15 mouse cellular contexts compared by ENCODE assay signal in the genomic region with DNA sequence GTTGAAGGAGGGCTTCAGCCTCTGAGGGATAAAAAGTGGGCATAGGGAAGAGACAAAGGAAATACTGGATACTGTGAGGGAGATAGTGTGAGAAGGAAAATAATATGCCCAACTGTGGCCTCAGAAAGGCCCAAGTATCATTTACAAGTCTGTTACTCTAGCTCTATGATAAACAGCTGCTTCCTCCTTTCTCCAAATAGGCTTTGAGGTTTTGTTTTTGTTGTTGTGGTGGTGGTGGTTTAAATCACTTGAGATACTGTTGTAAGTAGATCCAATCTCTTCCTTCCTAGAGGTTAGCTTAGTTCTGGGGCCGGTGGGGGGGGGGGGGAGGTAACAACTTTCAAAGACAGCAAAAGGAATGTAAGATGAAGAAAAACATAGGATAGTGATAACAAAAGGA.
"Had no signal": no experiment of that assay in that cellular context is flagged by ENCODE, and none has a peak within 500 bp of the region (broad histone marks: within the 10 kb centered on the region; RNA-seq: fewer than 3 reads in every experiment).

No protein-coding gene starts in this region.

- H3K36me3 ChIP-seq: lung, embryonic 15.5 days; midbrain, embryonic 13.5 days; midbrain, embryonic 15.5 days; neural tube, embryonic 12.5 days; stomach, embryonic 15.5 days had no signal

- H3K9ac ChIP-seq: liver, postnatal 0 days; lung, embryonic 15.5 days; midbrain, embryonic 13.5 days; midbrain, embryonic 15.5 days; neural tube, embryonic 12.5 days; stomach, embryonic 15.5 days had no signal

- H3K4me3 ChIP-seq: lung, embryonic 15.5 days; megakaryocyte, embryonic 14.5 days; midbrain, embryonic 13.5 days; midbrain, embryonic 15.5 days; neural tube, embryonic 12.5 days; stomach, embryonic 15.5 days had no signal

- H3K27ac ChIP-seq: lung, embryonic 15.5 days; midbrain, embryonic 13.5 days; midbrain, embryonic 15.5 days; neural tube, embryonic 12.5 days; stomach, embryonic 15.5 days had no signal

- H3K4me2 ChIP-seq: lung, embryonic 15.5 days; midbrain, embryonic 11.5 days; midbrain, embryonic 13.5 days; midbrain, embryonic 15.5 days; neural tube, embryonic 12.5 days; stomach, embryonic 15.5 days had no signal

- H3K27me3 ChIP-seq: lung, embryonic 15.5 days; neural tube, embryonic 12.5 days; stomach, embryonic 15.5 days had no signal

- H3K9me3 ChIP-seq: lung, embryonic 15.5 days; megakaryocyte, embryonic 14.5 days; midbrain, embryonic 13.5 days; midbrain, embryonic 15.5 days; neural tube, embryonic 12.5 days; stomach, embryonic 15.5 days had no signal

- DNase-seq: liver, postnatal 0 days; lung, adult 2 months; lung, postnatal 10 days; lung, postnatal 4 days; right cerebral cortex, postnatal 14 days; thymus, adult 2 months; thymus, postnatal 25 days; thymus, postnatal 4 days had no signal

- ATAC-seq: liver, postnatal 0 days; midbrain, embryonic 13.5 days; midbrain, embryonic 15.5 days had no signal

- H3K4me1 ChIP-seq: lung, embryonic 15.5 days; megakaryocyte, embryonic 14.5 days; midbrain, embryonic 13.5 days; midbrain, embryonic 15.5 days; neural tube, embryonic 12.5 days; stomach, embryonic 15.5 days had no signal
